Mouse (Mus musculus) ES-Bruce4 (cell line): ENCODE measurements around the gene Urb2. TPM values are rescaled to one million over a fixed set of nuclear protein-coding genes. Genes with fewer than 3 reads are reported as not detected.

Experiments used
- H3K27ac ChIP-seq: 2 replicates; pipeline ENCODE4 v1.5.1; 2012; ENCODE audit warnings: low read length, inconsistent platforms; ENCODE audit not compliant: insufficient read depth
- H3K27me3 ChIP-seq: 2 replicates; pipeline ENCODE4 v1.6.1; 2012; ENCODE audit warnings: mild to moderate bottlenecking, low read length, inconsistent platforms; ENCODE audit not compliant: control insufficient read depth, poor library complexity, insufficient read depth, severe bottlenecking
- H3K36me3 ChIP-seq: 2 replicates; pipeline ENCODE4 v1.6.1; 2012; ENCODE audit warnings: inconsistent platforms, mild to moderate bottlenecking, low read length, moderate library complexity; ENCODE audit not compliant: control insufficient read depth, poor library complexity, insufficient read depth, severe bottlenecking
- H3K4me1 ChIP-seq: one replicate; pipeline ENCODE4 v1.8.1; 2011; ENCODE audit warnings: low read length; ENCODE audit not compliant: control insufficient read depth, insufficient read depth
- H3K4me3 ChIP-seq: 2 replicates; pipeline ENCODE4 v1.5.1; 2011; ENCODE audit warnings: low read depth, mild to moderate bottlenecking, low read length
- H3K9ac ChIP-seq: 2 replicates; pipeline ENCODE4 v1.6.1; 2012; ENCODE audit warnings: low read depth, mild to moderate bottlenecking, inconsistent platforms; ENCODE audit not compliant: poor library complexity, severe bottlenecking
- H3K9me3 ChIP-seq: replicated peaks from 2 replicates; pipeline ENCODE4 v1.6.1; 2012; ENCODE audit warnings: mild to moderate bottlenecking, low read length, inconsistent platforms; ENCODE audit not compliant: control insufficient read depth, poor library complexity, insufficient read depth, severe bottlenecking
- CTCF ChIP-seq: IDR thresholded peaks from one replicate; pipeline ENCODE4 v1.8.1; 2011; ENCODE audit warnings: low read depth, low read length
- EP300 ChIP-seq: IDR thresholded peaks from 2 replicates; pipeline ENCODE4 v1.6.1; 2011; ENCODE audit warnings: low read depth, low read length; ENCODE audit not compliant: insufficient read depth
- POLR2A ChIP-seq: IDR thresholded peaks from one replicate; pipeline ENCODE4 v1.8.1; 2011; ENCODE audit warnings: low read length; ENCODE audit not compliant: insufficient read depth
- polyA plus RNA-seq: library from polyadenylated mRNA; stranded (reverse); fragments of >200 nt; gene quantifications from 2 replicates; pipeline ENCODE4 v1.2.4, GENCODE M21; 2011; ENCODE audit warnings: low read depth; ENCODE audit not compliant: missing spikeins, insufficient read depth, insufficient read length

Urb2 gene
- polyA plus RNA-seq, 1 experiment: 48.5 TPM

- H3K4me1 ChIP-seq: no peaks in the 10 kb centered on the region
- TF ChIP-seq POLR2A (no peak), CTCF (no peak), EP300 (no peak)
- no peak overlapping the region for H3K27ac ChIP-seq
- H3K9ac ChIP-seq: no peak overlapping the region
- H3K4me3 ChIP-seq: no peak overlapping the region
- H3K36me3 ChIP-seq: no peaks in the 10 kb centered on the region; the same call in 1 of the 2 replicates
- no peaks in the 10 kb centered on the region for H3K9me3 ChIP-seq
- H3K27me3 ChIP-seq: no peaks in the 10 kb centered on the region
Measured at GRCm38 (mm10) chr8:124056832-124057655, 35.7 kb downstream of the Urb2 start.

DNA sequence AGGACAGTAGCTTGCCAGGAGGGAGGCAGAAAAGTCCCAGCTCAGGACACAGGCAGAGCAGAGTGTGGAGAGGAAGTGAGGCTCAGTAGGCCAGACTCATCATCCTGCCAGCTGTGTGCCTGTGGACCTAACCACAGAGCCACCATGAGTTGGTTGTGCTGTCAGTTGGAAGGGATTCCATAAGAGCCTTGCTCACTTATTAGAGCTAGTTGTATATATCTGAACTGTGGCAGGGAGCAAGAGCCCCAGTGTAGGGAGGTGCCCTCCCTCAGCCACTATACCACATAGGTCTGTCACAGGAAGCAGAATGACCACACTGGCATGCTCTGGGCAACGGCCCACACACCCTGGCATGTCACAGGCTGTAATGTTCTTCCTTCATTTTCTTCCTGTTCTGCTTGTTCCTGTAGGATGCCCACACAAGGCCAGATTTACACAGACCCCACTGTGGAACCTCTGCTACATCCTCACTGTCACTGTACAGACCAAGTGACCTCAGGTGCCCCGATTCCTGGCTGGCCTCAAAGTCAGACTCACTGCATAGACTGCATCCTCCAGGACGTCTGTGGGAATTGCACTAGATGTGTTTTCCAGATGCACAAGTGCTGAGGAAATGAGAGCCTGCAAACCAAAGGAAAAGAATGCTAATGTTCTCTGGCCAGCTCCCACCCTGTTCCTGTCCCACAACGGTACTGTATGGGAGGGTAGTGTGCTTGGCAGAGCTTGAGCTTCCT lies 45.2 kb downstream of the Urb2 start:
- H3K9ac ChIP-seq: no peak overlapping the region
- no peaks in the 10 kb centered on the region for H3K36me3 ChIP-seq
- H3K9me3 ChIP-seq: no peaks in the 10 kb centered on the region
- H3K27ac ChIP-seq: no peak overlapping the region
- no peaks in the 10 kb centered on the region for H3K27me3 ChIP-seq
- no peaks in the 10 kb centered on the region for H3K4me1 ChIP-seq
- TF ChIP-seq EP300 (no peak), POLR2A (no peak)
- H3K4me3 ChIP-seq: no peak overlapping the region

- Histone ChIP-seq H3K27me3 (no peaks in the 10 kb centered on the region), H3K9me3 (no peaks in the 10 kb centered on the region), H3K9ac (no peak overlapping the region), H3K4me1 (no peaks in the 10 kb centered on the region), H3K27ac (no peak overlapping the region), H3K4me3 (no peak overlapping the region), H3K36me3 (no peaks in the 10 kb centered on the region)
- TF ChIP-seq POLR2A (no peak), CTCF (no peak), EP300 (no peak)
Measured at GRCm38 (mm10) chr8:124067059-124067750, 45.9 kb downstream of the Urb2 start.

DNA sequence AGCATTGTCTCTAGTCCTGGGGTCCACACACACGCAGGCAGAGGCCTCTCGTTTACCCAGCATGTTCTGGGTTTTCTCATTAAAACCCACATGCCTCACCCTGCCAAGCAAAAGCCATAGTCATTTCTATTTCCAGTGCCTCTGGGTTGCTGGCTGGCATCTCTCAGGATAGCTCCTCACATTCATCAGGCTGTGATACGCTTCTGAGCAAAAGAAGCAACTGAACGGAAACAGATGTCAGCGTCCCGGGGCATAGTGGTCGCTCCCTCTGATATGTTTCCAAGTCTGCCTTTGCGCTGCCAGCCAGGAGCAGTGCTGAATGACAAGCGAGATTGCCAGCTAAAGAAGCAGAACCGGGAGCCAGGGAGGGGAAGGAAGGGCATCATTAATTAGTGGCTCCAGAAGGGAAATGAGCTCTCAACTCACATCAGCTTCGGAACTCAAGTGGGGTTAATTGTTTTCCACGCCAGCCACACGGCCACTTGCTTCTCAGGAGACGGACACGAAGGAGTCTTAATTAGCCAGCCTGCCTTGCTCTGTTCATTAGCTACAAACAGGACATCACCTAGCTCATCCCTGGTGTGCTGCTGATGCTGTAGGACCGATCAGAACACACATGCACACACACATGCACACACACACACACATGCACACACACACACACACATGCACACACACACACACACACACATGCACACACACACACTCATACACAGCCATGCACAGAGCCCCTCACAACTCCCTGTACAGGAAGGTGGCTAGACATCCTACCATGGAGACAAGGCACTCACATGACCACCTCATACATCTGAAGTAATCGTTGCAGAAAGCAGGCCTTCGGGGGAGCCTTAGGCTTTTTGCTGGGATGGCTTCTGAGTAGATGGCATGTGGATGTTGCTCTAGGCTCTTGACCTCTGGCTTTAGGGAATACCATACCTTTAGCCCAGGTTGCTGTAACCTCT lies 49.3 kb downstream of the Urb2 start:
- Histone ChIP-seq H3K27ac (no peak overlapping the region), H3K4me1 (no peaks in the 10 kb centered on the region), H3K9ac (no peak overlapping the region), H3K36me3 (no peaks in the 10 kb centered on the region), H3K9me3 (no peaks in the 10 kb centered on the region), H3K27me3 (no peaks in the 10 kb centered on the region), H3K4me3 (no peak overlapping the region)
- TF ChIP-seq EP300 (no peak), POLR2A (no peak), CTCF (no peak)

DNA sequence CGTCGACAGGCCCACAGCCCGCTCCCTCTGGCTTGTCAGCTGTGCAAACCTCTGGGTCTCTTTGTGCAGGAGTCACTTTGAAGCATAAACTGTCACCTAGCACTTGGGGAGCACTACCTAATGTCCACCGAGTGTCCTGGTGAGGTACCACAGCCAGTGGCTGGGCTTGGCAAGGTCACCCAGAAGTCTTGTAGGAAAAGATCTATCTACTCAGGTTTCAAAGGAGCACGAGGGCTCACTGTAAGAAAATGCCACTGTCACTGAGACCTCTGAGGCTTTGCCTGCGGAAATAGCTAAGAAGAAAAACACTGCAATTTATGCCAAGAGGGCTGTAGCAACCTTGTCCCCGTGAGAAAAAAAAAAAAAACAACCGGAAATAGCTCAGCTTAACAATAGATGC lies 54.7 kb downstream of the Urb2 start:
- Histone ChIP-seq H3K27ac (no peak overlapping the region), H3K27me3 (no peaks in the 10 kb centered on the region), H3K9ac (no peak overlapping the region), H3K4me1 (no peaks in the 10 kb centered on the region), H3K4me3 (no peak overlapping the region), H3K36me3 (no peaks in the 10 kb centered on the region), H3K9me3 (no peaks in the 10 kb centered on the region)
- TF ChIP-seq CTCF (no peak), EP300 (no peak), POLR2A (no peak)
